Mouse (Mus musculus): ENCODE results near the gene Tspo. TPM values are rescaled to one million over a fixed set of nuclear protein-coding genes. Genes with fewer than 3 reads are reported as not detected.

Tspo gene
- polyA plus RNA-seq, 1 experiment from 2014 or later = 182 TPM

Small RNAs within 50 kb of the gene (microRNA-seq; reads per million reads assigned to microRNA genes)
- gene Gm24575 = not detected

Other genes starting within 250 kb of the Tspo start
- gene Arfgap3, start 213.3 kb upstream of the Tspo start, polyA plus RNA-seq (2015; fragmentation: Nextera tagmentation; extraction: Ambion mirVana) = 42.0 and 44.6 TPM in 2 replicates
- 73.3 and 74.2 TPM in 2 replicates for gene Pacsin2, start 99.0 kb upstream of the Tspo start, polyA plus RNA-seq (2015; fragmentation: Nextera tagmentation; extraction: Ambion mirVana)
- gene Ttll1, start 52.7 kb upstream of the Tspo start, polyA plus RNA-seq (2015; fragmentation: Nextera tagmentation; extraction: Ambion mirVana) = 23.9 and 24.1 TPM in 2 replicates
- gene Bik, start 36.7 kb upstream of the Tspo start, polyA plus RNA-seq (2015; fragmentation: Nextera tagmentation; extraction: Ambion mirVana) = 22.9 TPM in 2 replicates
- gene Mcat, start 195 bp downstream of the Tspo start, polyA plus RNA-seq (2015; fragmentation: Nextera tagmentation; extraction: Ambion mirVana) = 32.9 and 34.6 TPM in 2 replicates
- 18.8 and 20.7 TPM in 2 replicates for gene Ttll12, start 31.6 kb downstream of the Tspo start, polyA plus RNA-seq (2015; fragmentation: Nextera tagmentation; extraction: Ambion mirVana)
- gene Scube1, start 161.4 kb downstream of the Tspo start, polyA plus RNA-seq (2015; fragmentation: Nextera tagmentation; extraction: Ambion mirVana) = 4.0 and 5.6 TPM in 2 replicates
- gene Mpped1, start 215.9 kb downstream of the Tspo start, polyA plus RNA-seq (2015; fragmentation: Nextera tagmentation; extraction: Ambion mirVana) = 0.17 and 0.21 TPM in 2 replicates